Mouse (Mus musculus) embryonic fibroblast, embryonic 13.5 days (primary cell): ENCODE results near the gene Lim2. TPM values are rescaled to one million over a fixed set of nuclear protein-coding genes. Genes with fewer than 3 reads are reported as not detected.

Experiments used
- H3K27ac ChIP-seq: 2 replicates; pipeline ENCODE4 v1.5.1; 2012; ENCODE audit warnings: low read length, control low read depth, inconsistent platforms; ENCODE audit not compliant: insufficient read depth
- H3K4me1 ChIP-seq: 2 replicates; pipeline ENCODE4 v1.6.1; 2011; ENCODE audit warnings: low read length; ENCODE audit not compliant: control insufficient read depth, insufficient read depth
- H3K4me3 ChIP-seq: 2 replicates; pipeline ENCODE4 v1.5.1; 2011; ENCODE audit warnings: mild to moderate bottlenecking, control low read depth, low read length; ENCODE audit not compliant: insufficient read depth
- CTCF ChIP-seq: IDR thresholded peaks from 2 replicates; pipeline ENCODE4 v1.5.1; 2011; ENCODE audit warnings: mild to moderate bottlenecking, control low read depth, low read length, moderate library complexity, borderline replicate concordance; ENCODE audit not compliant: insufficient read depth
- POLR2A ChIP-seq: IDR thresholded peaks from 2 replicates; pipeline ENCODE4 v1.6.1; 2011; ENCODE audit warnings: low read depth, mild to moderate bottlenecking, control low read depth, low read length, moderate library complexity
- polyA plus RNA-seq: library from polyadenylated mRNA; stranded (reverse); fragments of >200 nt; gene quantifications from 2 replicates; pipeline ENCODE4 v1.2.4, GENCODE M21; 2011; ENCODE audit warnings: low read depth; ENCODE audit not compliant: missing spikeins, insufficient read length

The Lim2 gene
- polyA plus RNA-seq, 1 experiment, result not detected

GRCm38 (mm10) chr7:43482090-43482716 is 54.7 kb downstream of the Lim2 start:
- Histone ChIP-seq H3K4me1 (peaks cover 20% of the 10 kb centered on the region), H3K4me3 (no peak overlapping the region), H3K27ac (no peak overlapping the region)
- no peak for TF ChIP-seq POLR2A
- no peak for TF ChIP-seq CTCF

- TF ChIP-seq CTCF (no peak), POLR2A (no peak)
- Histone ChIP-seq H3K27ac (no peak overlapping the region), H3K4me1 (peaks cover 20% of the 10 kb centered on the region), H3K4me3 (no peak overlapping the region)
Observed at GRCm38 (mm10) chr7:43483236-43483635, 55.8 kb downstream of the Lim2 start.

Other genes with a start within 250 kb of the Lim2 start
- 18.9 and 19.4 TPM in 2 replicates for gene Zfp715, start 114.4 kb upstream of the Lim2 start, polyA plus RNA-seq
- gene Siglecf, start 76.3 kb upstream of the Lim2 start, polyA plus RNA-seq, result 0.27 TPM in 1 of 2 replicates, not detected in the other
- gene Siglecg, start 19.5 kb upstream of the Lim2 start, polyA plus RNA-seq, result 12.5 and 30.9 TPM in 2 replicates
- gene Nkg7, start 9.4 kb downstream of the Lim2 start, polyA plus RNA-seq, result not detected in 2 replicates
- gene Cldnd2, start 13.1 kb downstream of the Lim2 start, polyA plus RNA-seq, result not detected in 2 replicates
- gene Etfb, start 16.4 kb downstream of the Lim2 start, polyA plus RNA-seq, result 104 and 143 TPM in 2 replicates
- 0.72 TPM in 1 of 2 replicates, not detected in the other for gene Gm45233, start 16.5 kb downstream of the Lim2 start, polyA plus RNA-seq
- gene Vsig10l, start 35.5 kb downstream of the Lim2 start, polyA plus RNA-seq, result 2.6 and 3.1 TPM in 2 replicates
- 19.4 and 23.7 TPM in 2 replicates for gene Iglon5, start 62.4 kb downstream of the Lim2 start, polyA plus RNA-seq
- not detected in 2 replicates for gene 4931406B18Rik, start 78.3 kb downstream of the Lim2 start, polyA plus RNA-seq
- gene Cd33, start 116.8 kb downstream of the Lim2 start, polyA plus RNA-seq, result 0.72 TPM in 1 of 2 replicates, not detected in the other
- gene Zfp658, start 134.6 kb downstream of the Lim2 start, polyA plus RNA-seq, result 2.8 and 4.1 TPM in 2 replicates
- 19.8 and 24.2 TPM in 2 replicates for gene Zfp719, start 151.9 kb downstream of the Lim2 start, polyA plus RNA-seq
- gene Zfp819, start 179.5 kb downstream of the Lim2 start, polyA plus RNA-seq, result not detected in 2 replicates
- gene Ceacam18, start 207.0 kb downstream of the Lim2 start, polyA plus RNA-seq, result not detected in 2 replicates
- not detected in 2 replicates for gene Siglece, start 232.5 kb downstream of the Lim2 start, polyA plus RNA-seq
- 6.5 and 6.6 TPM in 2 replicates for gene Ctu1, start 244.3 kb downstream of the Lim2 start, polyA plus RNA-seq